Mouse (Mus musculus) neural tube, embryonic 14.5 days (tissue): Measurements from ENCODE around the gene Tfdp1. TPM values are rescaled to one million over a fixed set of nuclear protein-coding genes. Genes with fewer than 3 reads are reported as not detected.

Experiments used
- ATAC-seq: fragments of 200-750 bp; cut with Nextera tagmentation; 2 replicates; pipeline ENCODE4 v1.8.0; 2017; ENCODE audit warnings: low read depth, mild to moderate bottlenecking, moderate TSS enrichment, moderate library complexity
- H3K27ac ChIP-seq: fragments of 300-500 bp; sonication (generic); 2 replicates; pipeline ENCODE4 v1.5.1; 2014; ENCODE audit warnings: low read depth, mild to moderate bottlenecking, control low read depth, low read length, moderate library complexity, mixed read lengths
- H3K27me3 ChIP-seq: fragments of 300-500 bp; sonication (generic); 2 replicates; pipeline ENCODE4 v1.6.1; 2014; ENCODE audit warnings: low read length; ENCODE audit not compliant: control insufficient read depth, insufficient read depth
- H3K36me3 ChIP-seq: fragments of 300-500 bp; sonication (generic); 2 replicates; pipeline ENCODE4 v1.6.1; 2014; ENCODE audit warnings: low read length, mixed read lengths; ENCODE audit not compliant: control insufficient read depth, insufficient read depth
- H3K4me1 ChIP-seq: fragments of 300-500 bp; sonication (generic); 2 replicates; pipeline ENCODE4 v1.6.1; 2014; ENCODE audit warnings: low read length; ENCODE audit not compliant: control insufficient read depth, insufficient read depth
- H3K4me2 ChIP-seq: fragments of 300-500 bp; sonication (generic); 2 replicates; pipeline ENCODE4 v1.6.1; 2014; ENCODE audit warnings: mild to moderate bottlenecking, low read depth, low read length, control low read depth
- H3K4me3 ChIP-seq: fragments of 300-500 bp; sonication (generic); 2 replicates; pipeline ENCODE4 v1.5.1; 2014; ENCODE audit warnings: low read depth, low read length, control low read depth, mixed read lengths
- H3K9ac ChIP-seq: fragments of 300-500 bp; sonication (generic); replicated peaks from 2 replicates; pipeline ENCODE4 v1.6.1; 2014; ENCODE audit warnings: low read depth, mild to moderate bottlenecking, control low read depth, low read length, mixed read lengths
- H3K9me3 ChIP-seq: fragments of 300-500 bp; sonication (generic); 2 replicates; pipeline ENCODE4 v1.6.1; 2016; ENCODE audit warnings: low read length; ENCODE audit not compliant: control insufficient read depth
- whole genome bisulfite sequencing: fragments of 180-500 bp; shearing (Covaris S2); extraction: QIAGEN DNeasy Blood & Tissue Kit; methylation state at CpG from one replicate; pipeline ENCODE4 v1.1.7; 2014; 5-methylcytosine and 5-hydroxymethylcytosine counted together
- polyA plus RNA-seq: library from polyadenylated mRNA; unstranded; fragments of >200 nt; fragmentation: Nextera tagmentation; extraction: Ambion mirVana; gene quantifications from 2 replicates; pipeline ENCODE4 v1.2.1, GENCODE M21; 2014

Tfdp1 gene
- polyA plus RNA-seq, 1 experiment from 2014 or later, result 93.0 TPM

DNA sequence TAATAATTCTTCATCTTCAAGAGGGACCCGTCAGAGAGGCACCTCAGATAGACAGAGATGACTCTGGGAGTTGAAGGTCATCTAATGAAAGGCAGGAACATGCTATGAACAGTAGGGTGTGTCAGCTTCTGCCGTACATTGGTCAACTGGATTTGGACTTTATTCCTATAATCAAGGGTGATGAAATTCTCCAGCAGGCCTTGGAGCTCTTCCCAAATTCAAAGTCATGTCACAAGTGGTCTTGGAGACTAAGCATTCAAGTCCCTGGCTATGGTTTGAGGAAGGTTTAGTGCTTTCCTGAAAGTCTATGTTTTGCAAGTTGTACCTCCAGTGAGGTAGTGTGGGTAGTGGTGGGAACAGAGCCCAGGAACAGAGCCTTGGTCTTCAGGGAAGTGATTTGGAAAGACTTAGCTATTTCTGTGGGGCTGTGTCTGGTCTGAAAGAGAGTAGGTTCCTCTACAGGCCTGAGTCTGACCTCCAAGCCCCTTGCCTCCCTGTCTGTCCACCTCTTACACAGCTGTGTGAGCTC lies 80.6 kb downstream of the Tfdp1 start:
- Histone ChIP-seq H3K4me1 (no peaks in the 10 kb centered on the region), H3K9me3 (no peaks in the 10 kb centered on the region), H3K36me3 (no peaks in the 10 kb centered on the region), H3K4me2 (no peak overlapping the region), H3K9ac (no peak overlapping the region), H3K27ac (no peak overlapping the region), H3K4me3 (no peak overlapping the region), H3K27me3 (no peaks in the 10 kb centered on the region)
- ATAC-seq, result no peak
- WGBS, result 78% methylated on average over 2 of the region's 2 CpGs

DNA sequence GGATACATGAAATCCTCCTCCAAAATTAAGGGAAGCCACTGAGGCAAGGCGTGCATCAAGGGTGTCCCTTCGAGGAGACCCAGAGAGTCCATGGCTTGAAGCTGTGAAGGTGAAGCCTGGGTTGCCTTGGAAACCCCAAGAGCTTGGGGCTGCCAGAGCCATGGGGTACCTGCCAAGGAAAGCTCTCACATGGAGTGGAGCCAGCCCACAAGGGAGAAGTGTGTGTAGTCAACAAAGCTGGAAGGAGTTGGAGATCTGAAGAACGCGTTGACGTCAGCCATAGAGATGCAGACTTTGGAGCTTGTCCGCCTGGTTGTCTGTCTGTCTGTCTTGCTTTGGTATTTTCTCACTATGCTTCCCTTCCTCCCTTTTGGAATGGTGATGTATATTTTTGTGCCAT lies 82.4 kb downstream of the Tfdp1 start:
- H3K9ac ChIP-seq, result no peak overlapping the region
- no peak for ATAC-seq
- no peaks in the 10 kb centered on the region for H3K27me3 ChIP-seq
- H3K4me3 ChIP-seq, result no peak overlapping the region
- no peaks in the 10 kb centered on the region for H3K9me3 ChIP-seq
- no peaks in the 10 kb centered on the region for H3K36me3 ChIP-seq
- 92% methylated on average over 6 of the region's 6 CpGs for WGBS
- H3K27ac ChIP-seq, result no peak overlapping the region
- no peaks in the 10 kb centered on the region for H3K4me1 ChIP-seq
- no peak overlapping the region for H3K4me2 ChIP-seq

DNA sequence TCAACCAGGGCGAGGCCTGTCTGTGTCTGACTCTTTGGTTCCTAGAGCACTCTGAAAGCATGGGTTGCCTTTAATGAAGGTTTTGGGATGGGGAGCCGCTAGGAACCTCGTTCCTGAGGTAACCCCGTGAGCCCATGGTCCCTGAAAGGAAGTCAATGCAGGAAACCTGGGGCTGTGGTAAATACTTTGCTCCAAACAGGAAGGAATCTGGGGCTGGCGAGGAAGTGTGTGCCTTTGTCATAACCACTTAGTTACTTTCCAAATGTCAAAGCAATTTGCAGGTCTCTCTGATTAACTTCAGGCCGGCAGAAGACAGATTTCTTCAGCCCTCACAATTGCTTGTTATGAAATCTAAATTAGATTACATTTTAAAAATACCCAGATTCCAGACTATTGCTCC lies 88.8 kb downstream of the Tfdp1 start:
- 76% methylated on average over 6 of the region's 6 CpGs for WGBS

More for the DNA sequence above, 88.8 kb downstream of the Tfdp1 start:
- H3K36me3 ChIP-seq, result no peaks in the 10 kb centered on the region
- H3K4me1 ChIP-seq, result no peaks in the 10 kb centered on the region
- no peaks in the 10 kb centered on the region for H3K9me3 ChIP-seq
- no peaks in the 10 kb centered on the region for H3K27me3 ChIP-seq
- no peak overlapping the region for H3K9ac ChIP-seq
- H3K27ac ChIP-seq, result no peak overlapping the region
- no peak overlapping the region for H3K4me2 ChIP-seq
- H3K4me3 ChIP-seq, result no peak overlapping the region
- ATAC-seq, result no peak

Other genes starting within 250 kb of the Tfdp1 start
- gene Pcid2, start 233.3 kb upstream of the Tfdp1 start, polyA plus RNA-seq, result 33.3 and 39.3 TPM in 2 replicates
- 70.3 and 82.9 TPM in 2 replicates for gene Cul4a, start 233.1 kb upstream of the Tfdp1 start, polyA plus RNA-seq
- gene Lamp1, start 179.6 kb upstream of the Tfdp1 start, polyA plus RNA-seq, result 288 and 319 TPM in 2 replicates
- 14.9 and 17.3 TPM in 2 replicates for gene Grtp1, start 138.1 kb upstream of the Tfdp1 start, polyA plus RNA-seq
- gene Adprhl1, start 84.6 kb upstream of the Tfdp1 start, polyA plus RNA-seq, result 0.64 and 1.0 TPM in 2 replicates
- 36.8 and 39.5 TPM in 2 replicates for gene Dcun1d2, start 50.6 kb upstream of the Tfdp1 start, polyA plus RNA-seq
- 47.8 and 56.3 TPM in 2 replicates for gene Tmco3, start 50.6 kb upstream of the Tfdp1 start, polyA plus RNA-seq
- gene Atp4b, start 58.1 kb downstream of the Tfdp1 start, polyA plus RNA-seq, result not detected in 2 replicates
- not detected in 2 replicates for gene Grk1, start 66.3 kb downstream of the Tfdp1 start, polyA plus RNA-seq
- gene Tmem255b, start 96.4 kb downstream of the Tfdp1 start, polyA plus RNA-seq, result 1.2 and 1.5 TPM in 2 replicates
- gene Gas6, start 155.7 kb downstream of the Tfdp1 start, polyA plus RNA-seq, result 26.6 and 33.4 TPM in 2 replicates
- gene 1700029H14Rik, start 223.7 kb downstream of the Tfdp1 start, polyA plus RNA-seq, result not detected in 2 replicates